Mouse (Mus musculus) limb, embryonic 14.5 days (tissue): Measurements from ENCODE around the gene Cabcoco1. TPM values are rescaled to one million over a fixed set of nuclear protein-coding genes. Genes with fewer than 3 reads are reported as not detected.

Source experiments
- ATAC-seq: fragments of 200-750 bp; cut with Nextera tagmentation; 2 replicates; pipeline ENCODE4 v1.8.0; 2017; ENCODE audit warnings: low read depth, moderate number of reproducible peaks, moderate TSS enrichment; ENCODE audit not compliant: low FRiP score
- DNase-seq: peaks from one replicate; pipeline ENCODE4 v3.0.0-alpha.2; 2015; ENCODE audit warnings: low spot score
- H3K27ac ChIP-seq: fragments of 300-500 bp; sonication (generic); replicated peaks from 2 replicates; pipeline ENCODE4 v1.5.1; 2014; ENCODE audit warnings: low read depth, mild to moderate bottlenecking, low read length, moderate library complexity, mixed read lengths
- H3K27me3 ChIP-seq: fragments of 300-500 bp; sonication (generic); 2 replicates; pipeline ENCODE4 v1.6.1; 2014; ENCODE audit warnings: low read length, mixed read lengths; ENCODE audit not compliant: control insufficient read depth, insufficient read depth
- H3K36me3 ChIP-seq: fragments of 300-500 bp; sonication (generic); 2 replicates; pipeline ENCODE4 v1.6.1; 2014; ENCODE audit warnings: mild to moderate bottlenecking, low read length, moderate library complexity, mixed read lengths; ENCODE audit not compliant: control insufficient read depth, insufficient read depth
- H3K4me1 ChIP-seq: fragments of 300-500 bp; sonication (generic); 2 replicates; pipeline ENCODE4 v1.6.1; 2014; ENCODE audit warnings: antibody characterized with exemption, low read length, mixed read lengths; ENCODE audit not compliant: control insufficient read depth, insufficient read depth
- H3K4me2 ChIP-seq: fragments of 300-500 bp; sonication (generic); replicated peaks from 2 replicates; pipeline ENCODE4 v1.6.1; 2014; ENCODE audit warnings: low read depth, mild to moderate bottlenecking, low read length, moderate library complexity; ENCODE audit not compliant: severe bottlenecking
- H3K4me3 ChIP-seq: fragments of 300-500 bp; sonication (generic); replicated peaks from 2 replicates; pipeline ENCODE4 v1.5.1; 2014; ENCODE audit warnings: low read length
- H3K9ac ChIP-seq: fragments of 300-500 bp; sonication (generic); 2 replicates; pipeline ENCODE4 v1.6.1; 2014; ENCODE audit warnings: mild to moderate bottlenecking, low read depth, low read length, moderate library complexity; ENCODE audit not compliant: severe bottlenecking
- H3K9me3 ChIP-seq: fragments of 300-500 bp; sonication (generic); 2 replicates; pipeline ENCODE4 v1.6.1; 2016; ENCODE audit warnings: low read length; ENCODE audit not compliant: control insufficient read depth
- POLR2A ChIP-seq: fragments of 200-500 bp; IDR thresholded peaks from 2 replicates; pipeline ENCODE4 v1.8.0; 2012; ENCODE audit warnings: inconsistent platforms, mild to moderate bottlenecking, moderate library complexity, borderline replicate concordance; ENCODE audit not compliant: insufficient read depth, insufficient read length; ENCODE audit errors: extremely low read depth
- WGBS: fragments of 180-500 bp; shearing (Covaris S2); extraction: QIAGEN DNeasy Blood & Tissue Kit; methylation state at CpG from one replicate; pipeline ENCODE4 v1.1.7; 2014; 5-methylcytosine and 5-hydroxymethylcytosine counted together
- polyA plus RNA-seq, 2 experiments: library from polyadenylated mRNA; depleted of rRNA in 1 of 2; stranded (reverse) in 1 of 2; unstranded in 1 of 2; fragments of >200 nt; fragmentation: Nextera tagmentation in 1 of 2; extraction: Ambion mirVana in 1 of 2; gene quantifications; 2 replicates each; pipeline versions ENCODE4 v1.2.1 to v1.2.3; 2012 to 2014

The Cabcoco1 gene
- polyA plus RNA-seq, 2 experiments = 0.58 to 1.8 TPM

GRCm38 (mm10) chr10:68435754-68436153, 105.9 kb downstream of the Cabcoco1 start:
- DNase-seq = no peak
- Histone ChIP-seq H3K9me3 (no peaks in the 10 kb centered on the region), H3K27me3 (no peaks in the 10 kb centered on the region), H3K9ac (no peak overlapping the region), H3K4me3 (no peak overlapping the region), H3K36me3 (no peaks in the 10 kb centered on the region), H3K27ac (no peak overlapping the region), H3K4me2 (no peak overlapping the region), H3K4me1 (peaks cover 25% of the 10 kb centered on the region)
- TF ChIP-seq POLR2A = no peak
- no peak for ATAC-seq
- 75% methylated on average over 7 of the region's 7 CpGs for WGBS

GRCm38 (mm10) chr10:68435001-68435560, 106.6 kb downstream of the Cabcoco1 start:
- Histone ChIP-seq H3K4me1 (peaks cover 21% of the 10 kb centered on the region), H3K27ac (no peak overlapping the region), H3K36me3 (no peaks in the 10 kb centered on the region), H3K4me2 (no peak overlapping the region), H3K4me3 (no peak overlapping the region), H3K9me3 (no peaks in the 10 kb centered on the region), H3K27me3 (no peaks in the 10 kb centered on the region), H3K9ac (no peak overlapping the region)
- WGBS = 21% methylated on average over 13 of the region's 13 CpGs
- TF ChIP-seq POLR2A = no peak
- DNase-seq (no peak), ATAC-seq (no peak)

GRCm38 (mm10) chr10:68434045-68434639, 107.6 kb downstream of the Cabcoco1 start:
- Histone ChIP-seq H3K27me3 (no peaks in the 10 kb centered on the region), H3K27ac (no peak overlapping the region), H3K36me3 (no peaks in the 10 kb centered on the region), H3K4me3 (no peak overlapping the region), H3K9me3 (no peaks in the 10 kb centered on the region), H3K4me2 (no peak overlapping the region), H3K4me1 (peaks cover 15% of the 10 kb centered on the region), H3K9ac (no peak overlapping the region)
- ATAC-seq (no peak), DNase-seq (no peak)
- 50% methylated on average over 9 of the region's 9 CpGs for WGBS
- no peak for TF ChIP-seq POLR2A

- no peak for TF ChIP-seq POLR2A
- Histone ChIP-seq H3K4me3 (no peak overlapping the region), H3K4me1 (peaks cover 15% of the 10 kb centered on the region), H3K9me3 (no peaks in the 10 kb centered on the region), H3K36me3 (no peaks in the 10 kb centered on the region), H3K27me3 (no peaks in the 10 kb centered on the region), H3K9ac (no peak overlapping the region), H3K4me2 (no peak overlapping the region), H3K27ac (no peak overlapping the region)
- ATAC-seq (no peak), DNase-seq (no peak)
- WGBS = 90% methylated on average over 6 of the region's 6 CpGs
Measured at GRCm38 (mm10) chr10:68431346-68431745, 110.3 kb downstream of the Cabcoco1 start.

GRCm38 (mm10) chr10:68430929-68431328, 110.8 kb downstream of the Cabcoco1 start:
- no peak for TF ChIP-seq POLR2A
- no peak for ATAC-seq
- 83% methylated on average over 13 of the region's 13 CpGs for WGBS

More at GRCm38 (mm10) chr10:68430929-68431328, 110.8 kb downstream of the Cabcoco1 start:
- Histone ChIP-seq H3K4me3 (no peak overlapping the region), H3K4me1 (peaks cover 15% of the 10 kb centered on the region), H3K36me3 (no peaks in the 10 kb centered on the region), H3K4me2 (no peak overlapping the region), H3K27ac (no peak overlapping the region), H3K9me3 (no peaks in the 10 kb centered on the region), H3K9ac (no peak overlapping the region), H3K27me3 (no peaks in the 10 kb centered on the region)
- no peak for DNase-seq
